Mouse (Mus musculus) heart, adult 2 months (tissue): Measurements from ENCODE around the gene Mapkap1.

Source experiments
- CTCF ChIP-seq: fragments of 200-600 bp; IDR thresholded peaks from 2 replicates; pipeline ENCODE4 v1.8.1; 2022; ENCODE audit warnings: antibody characterized with exemption, mild to moderate bottlenecking, moderate library complexity
- EP300 ChIP-seq: fragments of 200-500 bp; IDR thresholded peaks from 2 replicates; pipeline ENCODE4 v1.6.1; 2011; ENCODE audit warnings: low read depth, low read length, control low read depth; ENCODE audit not compliant: insufficient read depth

- TF ChIP-seq EP300 (no peak), CTCF (no peak)
Observed at GRCm38 (mm10) chr2:34473775-34474174, 67.2 kb downstream of the Mapkap1 start.
